Mouse (Mus musculus) ES-E14 (cell line): ENCODE results near the gene Prr5. TPM values are rescaled to one million over a fixed set of nuclear protein-coding genes. Genes with fewer than 3 reads are reported as not detected.
A peak's percentile ranks its signal among the peaks of the same experiment; 100 is the strongest.

Experiments
- DNase-seq: peaks from one replicate; pipeline ENCODE4 v3.0.0-alpha.2; 2013; ENCODE audit warnings: low read depth, low spot score
- H3K27ac ChIP-seq: 2 replicates; pipeline ENCODE4 v1.5.1; 2012; ENCODE audit warnings: low read depth, mild to moderate bottlenecking, low read length, moderate library complexity, mixed read lengths; ENCODE audit not compliant: poor library complexity, insufficient read depth, severe bottlenecking
- H3K36me3 ChIP-seq: 2 replicates; pipeline ENCODE4 v1.6.1; 2012; ENCODE audit warnings: mild to moderate bottlenecking, low read length, moderate library complexity, mixed read lengths; ENCODE audit not compliant: control insufficient read depth, poor library complexity, insufficient read depth, severe bottlenecking
- H3K4me1 ChIP-seq, 2 experiments: fragments of 150-350 bp in 1 of 2; sonication (generic) in 1 of 2; 2 replicates each; pipeline ENCODE4 v1.6.1; 2012; ENCODE audit warnings: low read length in 2 of 2, mild to moderate bottlenecking in 1 of 2, mixed read lengths in 1 of 2; ENCODE audit not compliant: control insufficient read depth in 2 of 2, insufficient read depth in 2 of 2, poor library complexity in 1 of 2
- H3K4me3 ChIP-seq, 2 experiments: fragments of 150-350 bp in 1 of 2; sonication (generic) in 1 of 2; 2 replicates each; pipeline ENCODE4 v1.5.1; 2012; ENCODE audit warnings: low read length in 2 of 2, low read depth in 1 of 2, mild to moderate bottlenecking in 1 of 2, mixed read lengths in 1 of 2; ENCODE audit not compliant: insufficient read depth in 1 of 2, poor library complexity in 1 of 2, severe bottlenecking in 1 of 2
- H3K9ac ChIP-seq: 2 replicates; pipeline ENCODE4 v1.6.1; 2012; ENCODE audit warnings: low read depth, mild to moderate bottlenecking, low read length, mixed read lengths; ENCODE audit not compliant: poor library complexity, insufficient read depth, severe bottlenecking
- H3K9me3 ChIP-seq: fragments of 150-350 bp; sonication (generic); 2 replicates; pipeline ENCODE4 v1.6.1; 2012; ENCODE audit warnings: low read depth, mild to moderate bottlenecking, low read length; ENCODE audit not compliant: control insufficient read depth, insufficient read depth
- CHD2 ChIP-seq: IDR thresholded peaks from 2 replicates; pipeline ENCODE4 v1.6.1; 2014; ENCODE audit warnings: mild to moderate bottlenecking, low read depth, low read length, inconsistent platforms
- HCFC1 ChIP-seq: IDR thresholded peaks from 2 replicates; pipeline ENCODE4 v1.6.1; 2012; ENCODE audit warnings: low read length, inconsistent platforms, borderline replicate concordance; ENCODE audit not compliant: insufficient read depth
- MAFK ChIP-seq: IDR thresholded peaks from 2 replicates; pipeline ENCODE4 v1.6.1; 2014; ENCODE audit warnings: mild to moderate bottlenecking, low read depth, low read length, inconsistent platforms; ENCODE audit not compliant: insufficient read depth
- ZC3H11A ChIP-seq: IDR thresholded peaks from 2 replicates; pipeline ENCODE4 v1.6.1; 2012; ENCODE audit warnings: low read depth, mild to moderate bottlenecking, inconsistent platforms, low read length, borderline replicate concordance
- ZNF384 ChIP-seq: IDR thresholded peaks from 2 replicates; pipeline ENCODE4 v1.6.1; 2012; ENCODE audit warnings: low read depth, low read length, inconsistent platforms
- in situ Hi-C, 2 experiments: fragments of 600-800 bp; cut with MboI; formaldehyde crosslinking; loops; one replicate each; pipeline ENCODE4 v1.15.1; 2025; ENCODE audit warnings: low sequenced_read_pairs in 2 of 2, inconsistent platforms in 1 of 2; ENCODE audit not compliant: unreplicated experiment in 2 of 2
- total RNA-seq: library from RNA; depleted of rRNA; stranded (reverse); fragments of 300-350 nt; gene quantifications from 2 replicates; pipeline ENCODE4 v1.2.3, GENCODE M21; 2012

The Prr5 gene
- total RNA-seq, 1 experiment: 11.6 TPM

DNA sequence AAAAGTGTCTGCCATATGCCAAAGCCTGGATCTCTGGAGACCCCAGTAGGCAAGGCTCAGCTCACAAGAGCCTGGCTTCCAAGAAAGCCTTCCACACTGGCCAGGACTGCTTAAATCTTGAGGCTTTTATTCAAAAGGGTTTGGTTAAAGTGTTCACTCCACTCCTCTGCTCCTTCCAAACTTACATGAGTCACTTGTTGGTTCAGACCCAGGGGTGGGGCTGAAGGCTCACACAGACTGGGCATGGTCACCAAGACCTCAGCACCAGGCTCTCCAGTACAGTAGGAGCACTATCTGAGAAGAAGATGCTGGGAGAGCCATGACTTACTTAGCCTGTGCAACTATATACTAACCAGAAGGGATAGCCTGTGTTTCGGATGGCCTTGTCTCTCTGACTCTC, 27.5 kb upstream of the Prr5 start:
- Histone ChIP-seq H3K36me3 (no peaks in the 10 kb centered on the region), H3K4me1 (no peaks in the 10 kb centered on the region), H3K4me3 (no peak overlapping the region), H3K9me3 (no peaks in the 10 kb centered on the region), H3K27ac (no peak overlapping the region), H3K9ac (no peak overlapping the region)
- no peak for TF ChIP-seq HCFC1
- no peak for DNase-seq
- in situ Hi-C loops: no loop called here

DNA sequence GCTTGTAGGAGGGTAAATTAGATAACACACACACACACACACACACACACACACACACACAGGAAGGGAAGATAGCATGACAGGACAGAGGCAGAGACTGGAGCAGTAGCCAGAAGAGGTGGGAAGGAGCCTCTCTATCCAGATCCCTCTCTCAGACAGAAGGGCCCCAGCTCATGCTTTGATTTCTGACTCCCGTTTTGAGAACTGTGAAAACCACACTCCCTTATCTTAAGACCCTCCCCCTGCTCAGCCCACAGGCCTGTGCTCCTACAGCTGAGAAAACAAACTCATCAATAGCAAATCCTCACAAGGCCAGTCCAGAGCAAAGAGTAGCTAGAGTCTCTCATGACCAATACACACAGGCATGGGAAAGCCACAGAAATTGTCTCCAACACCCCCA, 26.2 kb upstream of the Prr5 start:
- Histone ChIP-seq H3K9ac (no peak overlapping the region), H3K9me3 (no peaks in the 10 kb centered on the region), H3K36me3 (no peaks in the 10 kb centered on the region), H3K4me3 (no peak overlapping the region), H3K27ac (no peak overlapping the region), H3K4me1 (no peaks in the 10 kb centered on the region)
- in situ Hi-C loops: no loop called here
- no peak for DNase-seq
- no peak for TF ChIP-seq ZNF384
- no peak for TF ChIP-seq ZC3H11A
- TF ChIP-seq MAFK: no peak
- no peak for TF ChIP-seq CHD2
- no peak for TF ChIP-seq HCFC1

DNA sequence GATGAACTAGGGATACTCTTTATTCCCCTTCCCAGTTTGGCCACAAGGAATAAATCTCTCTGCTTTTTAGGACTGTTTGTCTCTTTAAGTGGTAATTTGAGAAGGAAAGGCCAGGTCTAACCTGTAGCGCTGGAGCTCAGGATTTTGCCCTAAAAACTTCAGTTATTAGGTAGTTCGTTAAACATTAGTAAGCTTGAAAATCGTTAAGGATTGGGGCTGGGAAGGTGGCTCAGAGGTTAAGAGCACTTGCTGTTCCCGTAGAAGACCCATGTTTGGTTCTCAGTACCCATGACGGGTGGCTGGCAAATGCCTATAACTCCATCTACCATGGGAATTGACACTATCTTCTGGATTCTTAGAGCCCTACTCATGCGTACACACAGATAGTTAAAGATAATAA, 17.9 kb upstream of the Prr5 start:
- no peak for TF ChIP-seq MAFK
- H3K27ac ChIP-seq: no peak overlapping the region
- no peak overlapping the region for H3K4me3 ChIP-seq
- H3K9me3 ChIP-seq: no peaks in the 10 kb centered on the region
- H3K4me1 ChIP-seq: peaks cover 2 to 20% of the 10 kb centered on the region in 2 experiments; a peak in 2 of 4 replicates
- in situ Hi-C loops: no loop called here
- no peak for DNase-seq
- no peaks in the 10 kb centered on the region for H3K36me3 ChIP-seq
- H3K9ac ChIP-seq: no peak overlapping the region

DNA sequence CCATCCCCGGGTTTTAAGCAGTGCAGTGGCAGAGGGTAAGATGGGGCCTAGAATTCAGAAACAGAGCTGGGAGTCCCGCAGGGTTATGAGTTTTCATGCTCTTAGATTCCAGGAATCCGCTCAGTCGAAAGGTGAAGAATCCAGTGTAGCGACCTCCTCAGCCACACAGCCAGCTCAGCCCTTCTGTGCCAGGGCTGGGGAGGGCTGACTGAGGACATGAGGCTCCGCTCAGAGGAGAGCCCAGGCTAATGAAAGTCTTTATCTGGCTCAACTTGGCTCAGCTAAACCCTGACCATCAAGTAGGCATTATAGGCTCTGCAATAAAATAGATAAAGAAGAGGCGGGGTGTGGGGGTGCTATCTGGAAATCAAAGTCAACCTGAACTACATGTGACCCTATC, 16.3 kb upstream of the Prr5 start:
- TF ChIP-seq HCFC1: no peak
- TF ChIP-seq ZNF384: no peak
- TF ChIP-seq ZC3H11A: no peak
- TF ChIP-seq MAFK: no peak
- TF ChIP-seq CHD2: no peak
- no peaks in the 10 kb centered on the region for H3K9me3 ChIP-seq
- no peak overlapping the region for H3K27ac ChIP-seq
- no peak overlapping the region for H3K4me3 ChIP-seq
- in situ Hi-C loops: no loop called here
- peaks cover 5 to 29% of the 10 kb centered on the region in 2 experiments; a peak in 3 of 4 replicates for H3K4me1 ChIP-seq
- H3K36me3 ChIP-seq: no peaks in the 10 kb centered on the region
- no peak overlapping the region for H3K9ac ChIP-seq
- no peak for DNase-seq

DNA sequence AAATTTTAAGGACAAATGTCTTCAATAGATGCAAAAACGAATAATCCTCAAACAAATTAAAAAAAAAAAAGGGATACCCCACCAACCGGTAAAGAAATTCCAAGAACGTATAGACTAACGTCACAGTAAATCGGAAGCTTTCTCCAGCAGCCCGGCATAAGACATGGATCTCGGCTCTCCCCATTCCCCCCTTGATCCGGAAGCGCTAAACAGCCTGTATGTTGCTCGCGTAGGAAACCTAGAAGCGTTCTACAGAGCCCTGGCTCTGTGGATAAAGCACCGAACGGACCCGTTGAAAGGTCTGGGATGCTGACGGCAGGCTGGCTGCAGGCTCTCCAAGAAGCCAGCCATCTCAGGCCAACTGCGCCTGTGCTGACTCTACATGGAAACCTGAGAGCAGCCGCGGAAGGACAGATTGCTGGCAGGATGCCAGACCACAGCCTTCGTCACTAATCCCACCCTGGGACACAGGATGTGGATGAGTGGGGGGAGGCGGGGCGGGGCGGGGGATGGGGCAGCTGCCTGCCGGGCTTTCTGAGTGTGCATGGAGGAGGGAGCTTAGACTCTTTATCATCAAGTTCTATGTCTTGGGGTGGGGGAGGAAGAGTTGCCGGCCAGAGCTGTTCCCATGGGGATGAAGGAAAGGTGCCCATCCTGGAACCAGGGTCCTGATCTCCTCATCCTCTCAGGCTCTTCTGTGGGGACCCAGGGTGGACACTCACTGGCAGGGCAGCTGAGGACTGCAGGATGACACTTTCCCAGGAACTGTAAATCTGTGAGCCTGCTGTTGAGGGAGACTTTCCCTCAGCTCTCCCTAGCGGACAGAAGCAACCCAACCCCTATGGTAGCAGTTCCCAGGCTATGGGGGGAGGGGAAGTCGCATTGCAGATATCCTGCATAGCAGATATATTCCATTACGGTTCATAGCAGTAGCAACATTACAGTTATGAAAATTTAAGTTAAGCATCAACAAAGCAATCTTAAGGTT, 15.1 kb upstream of the Prr5 start:
- Histone ChIP-seq H3K4me1 (peaks cover 5 to 36% of the 10 kb centered on the region in 2 experiments; a peak in 3 of 4 replicates), H3K4me3 (peak overlapping the region; percentile 22 to 23; a peak in 3 of 4 replicates), H3K36me3 (no peaks in the 10 kb centered on the region), H3K9ac (peak overlapping the region; percentile 34; the same call in 1 of the 2 replicates), H3K9me3 (no peaks in the 10 kb centered on the region), H3K27ac (no peak overlapping the region; the same call in 1 of the 2 replicates)
- no peak for TF ChIP-seq HCFC1
- no peak for TF ChIP-seq ZC3H11A
- no peak for TF ChIP-seq CHD2
- no peak for TF ChIP-seq MAFK
- no peak for TF ChIP-seq ZNF384
- DNase-seq: peak; percentile 77
- in situ Hi-C loops: no loop called here
